Mouse (Mus musculus) kidney, embryonic 15.5 days (tissue): ENCODE measurements around the gene Hibch. TPM values are rescaled to one million over a fixed set of nuclear protein-coding genes. Genes with fewer than 3 reads are reported as not detected.
"Not testable (repeated sequence)": the region's sequence is repeated elsewhere in the genome, so short reads cannot be mapped to it uniquely, and the experiment has no call there.

Experiments used
- ATAC-seq: fragments of 200-750 bp; cut with Nextera tagmentation; replicated peaks from 2 replicates; pipeline ENCODE4 v1.8.0; 2017; ENCODE audit warnings: moderate TSS enrichment; ENCODE audit not compliant: low FRiP score
- H3K27ac ChIP-seq: fragments of 300-500 bp; sonication (generic); 2 replicates; pipeline ENCODE4 v1.5.1; 2015; ENCODE audit warnings: mild to moderate bottlenecking, inconsistent platforms
- H3K27me3 ChIP-seq: fragments of 300-500 bp; sonication (generic); 2 replicates; pipeline ENCODE4 v1.6.1; 2015; ENCODE audit warnings: inconsistent platforms
- H3K36me3 ChIP-seq: fragments of 300-500 bp; sonication (generic); 2 replicates; pipeline ENCODE4 v1.6.1; 2015; ENCODE audit warnings: inconsistent platforms
- H3K4me1 ChIP-seq: fragments of 300-500 bp; sonication (generic); 2 replicates; pipeline ENCODE4 v1.6.1; 2015; ENCODE audit warnings: inconsistent platforms
- H3K4me2 ChIP-seq: fragments of 300-500 bp; sonication (generic); 2 replicates; pipeline ENCODE4 v1.6.1; 2015; ENCODE audit warnings: moderate library complexity, mild to moderate bottlenecking, inconsistent platforms
- H3K4me3 ChIP-seq: fragments of 300-500 bp; sonication (generic); replicated peaks from 2 replicates; pipeline ENCODE4 v1.5.1; 2015; ENCODE audit warnings: mild to moderate bottlenecking, inconsistent platforms
- H3K9ac ChIP-seq: fragments of 300-500 bp; sonication (generic); 2 replicates; pipeline ENCODE4 v1.6.1; 2015; ENCODE audit warnings: mild to moderate bottlenecking, inconsistent platforms
- H3K9me3 ChIP-seq: fragments of 300-500 bp; sonication (generic); replicated peaks from 2 replicates; pipeline ENCODE4 v1.6.1; 2016; ENCODE audit warnings: inconsistent platforms
- WGBS: fragments of 180-500 bp; shearing (Covaris S2); methylation state at CpG from one replicate; pipeline ENCODE4 v1.1.7; 2015; ENCODE audit warnings: mixed read lengths; 5-methylcytosine and 5-hydroxymethylcytosine counted together
- polyA plus RNA-seq: library from polyadenylated mRNA; unstranded; fragments of >200 nt; fragmentation: Nextera tagmentation; extraction: Ambion mirVana; gene quantifications from 2 replicates; pipeline ENCODE4 v1.2.1, GENCODE M21; 2015

Hibch gene
- polyA plus RNA-seq, 1 experiment from 2014 or later: 22.2 TPM

DNA sequence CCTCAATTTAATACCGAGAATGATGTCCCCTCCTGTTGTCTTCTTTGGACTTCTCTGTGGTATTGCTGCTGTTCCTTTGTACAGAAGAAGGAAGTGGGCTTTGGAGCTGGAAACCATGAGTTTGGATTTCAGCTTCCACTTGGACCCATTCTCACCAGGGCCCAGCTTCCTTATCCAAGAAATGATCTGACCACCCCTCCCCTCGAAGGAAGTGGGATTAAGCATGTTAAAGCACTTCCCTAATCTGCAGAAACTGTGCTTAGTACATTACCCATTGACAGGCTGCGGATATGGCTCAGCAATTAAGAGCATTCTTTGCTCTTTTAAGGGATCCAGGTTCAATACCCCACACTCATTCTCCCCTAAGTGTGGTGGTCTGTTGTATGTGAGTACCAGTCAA, 65.1 kb downstream of the Hibch start:
- WGBS: 88% methylated on average over 3 of the region's 3 CpGs
- no peak for ATAC-seq

DNA sequence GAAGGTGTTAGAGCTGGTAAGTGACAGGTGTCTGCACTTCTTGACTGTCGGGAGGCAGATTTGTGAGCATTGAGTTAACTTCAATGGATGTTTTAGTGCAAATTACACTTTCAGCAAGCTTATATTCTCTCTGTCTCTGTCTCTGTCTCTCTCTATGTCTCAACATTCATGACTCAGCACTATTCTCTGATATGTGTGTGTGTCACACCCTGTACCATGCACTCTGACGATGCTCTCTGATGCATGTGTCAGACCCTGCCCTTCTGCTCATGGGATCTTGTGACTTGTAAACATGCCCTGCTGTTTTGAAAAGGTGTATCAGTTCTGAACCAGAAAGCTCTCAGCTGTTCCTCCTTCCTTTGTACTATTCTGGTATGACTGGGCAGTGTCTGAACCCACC, 71.9 kb downstream of the Hibch start:
- Histone ChIP-seq H3K4me2 (no peak overlapping the region), H3K27me3 (no peaks in the 10 kb centered on the region), H3K4me1 (no peaks in the 10 kb centered on the region), H3K27ac (no peak overlapping the region), H3K9ac (no peak overlapping the region), H3K9me3 (no peaks in the 10 kb centered on the region), H3K36me3 (no peaks in the 10 kb centered on the region), H3K4me3 (no peak overlapping the region)
- WGBS: 82% methylated on average over 2 of the region's 2 CpGs
- no peak for ATAC-seq

More for the DNA sequence above, 65.1 kb downstream of the Hibch start:
- H3K4me1 ChIP-seq: no peaks in the 10 kb centered on the region
- H3K27me3 ChIP-seq: no peaks in the 10 kb centered on the region
- H3K9ac ChIP-seq: no peak overlapping the region
- no peaks in the 10 kb centered on the region for H3K9me3 ChIP-seq
- H3K36me3 ChIP-seq: no peaks in the 10 kb centered on the region
- H3K4me3 ChIP-seq: no peak overlapping the region
- no peak overlapping the region for H3K4me2 ChIP-seq
- H3K27ac ChIP-seq: no peak overlapping the region

DNA sequence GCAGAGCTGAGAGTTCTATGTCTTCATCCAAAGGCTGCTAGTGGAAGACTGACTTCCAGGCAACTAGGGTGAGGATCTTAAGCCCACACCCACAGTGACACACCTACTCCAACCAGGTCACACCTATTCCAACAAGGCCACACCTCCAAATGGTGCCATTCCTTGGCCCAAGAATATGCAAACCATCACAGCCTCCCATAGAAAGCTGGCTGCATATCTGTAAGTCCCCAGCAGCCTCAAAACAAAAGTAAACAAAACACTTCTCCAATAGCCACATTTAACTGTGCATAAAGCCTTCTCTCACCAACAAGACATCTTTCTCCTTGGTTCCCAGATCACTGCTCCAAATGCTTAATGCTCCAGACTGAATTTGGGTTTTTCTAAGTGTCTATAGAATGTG, 74.2 kb downstream of the Hibch start:
- not testable (repeated sequence) for H3K27me3 ChIP-seq, H3K9ac ChIP-seq, H3K27ac ChIP-seq, H3K9me3 ChIP-seq, H3K4me2 ChIP-seq, H3K4me1 ChIP-seq, H3K4me3 ChIP-seq, H3K36me3 ChIP-seq, ATAC-seq

DNA sequence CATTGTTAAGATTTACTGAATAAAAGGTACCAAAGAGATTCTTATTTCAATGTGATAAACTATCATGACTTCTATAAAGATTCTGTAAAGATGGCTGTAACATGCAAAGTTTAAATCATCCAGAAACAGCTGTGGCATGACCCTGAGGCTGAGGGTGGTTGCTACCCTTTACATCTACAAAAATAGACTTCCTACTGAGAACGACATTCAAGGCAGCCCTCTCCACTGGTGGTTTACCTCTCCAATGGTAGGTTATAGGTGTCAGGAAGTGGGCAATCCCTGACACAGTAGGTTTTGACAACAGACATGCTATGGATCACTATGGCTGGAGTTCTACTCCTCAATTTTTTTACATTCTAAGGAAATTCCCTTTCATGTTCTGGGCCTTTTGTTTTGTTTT, 79.8 kb downstream of the Hibch start:
- H3K9ac ChIP-seq, H3K36me3 ChIP-seq, H3K4me3 ChIP-seq, H3K27me3 ChIP-seq, ATAC-seq, H3K9me3 ChIP-seq, H3K4me2 ChIP-seq, H3K27ac ChIP-seq, H3K4me1 ChIP-seq: not testable (repeated sequence)
- WGBS: 63% methylated on average over 1 of the region's 1 CpGs

DNA sequence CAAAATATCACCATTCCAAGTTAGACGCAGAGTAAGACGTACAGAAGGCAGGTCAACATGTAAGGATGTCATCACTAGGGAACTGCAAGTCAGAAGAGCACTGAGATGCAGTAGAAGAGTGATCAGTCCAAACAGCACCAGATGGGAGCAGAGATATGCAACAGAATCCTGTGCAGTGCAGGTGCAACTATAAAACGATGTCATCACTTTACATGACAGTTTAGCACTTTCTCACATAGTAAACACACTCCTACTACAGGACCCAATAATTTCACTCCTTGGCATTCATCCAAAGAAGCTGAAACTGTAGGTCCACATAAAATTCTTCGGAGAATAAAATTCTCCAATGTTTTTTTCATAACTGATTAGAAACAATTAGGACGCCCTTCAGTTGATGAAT, 89.8 kb downstream of the Hibch start:
- 70% methylated on average over 5 of the region's 5 CpGs for WGBS
- H3K4me3 ChIP-seq: no peak overlapping the region

DNA sequence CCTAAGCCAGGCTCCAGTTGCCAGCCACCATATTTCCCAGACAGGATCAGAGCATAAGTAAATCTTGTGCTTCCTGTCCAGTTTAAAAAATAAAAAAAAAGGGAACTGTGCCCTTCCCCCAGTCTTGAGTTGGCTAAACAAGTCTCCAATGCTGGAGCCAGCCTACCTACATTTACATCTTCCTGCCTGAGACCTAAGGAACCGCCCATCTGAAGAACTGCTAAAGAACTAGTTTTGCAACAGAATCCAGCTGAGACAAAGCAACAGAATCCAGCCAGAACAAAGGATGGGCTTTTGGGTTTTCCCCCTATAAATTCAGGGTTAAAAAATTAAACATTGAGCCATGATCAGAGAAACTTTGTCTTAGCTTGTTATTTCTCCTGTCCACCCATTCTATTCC, 94.3 kb downstream of the Hibch start:
- no peaks in the 10 kb centered on the region for H3K27me3 ChIP-seq
- no peaks in the 10 kb centered on the region for H3K36me3 ChIP-seq
- ATAC-seq: no peak
- no peaks in the 10 kb centered on the region for H3K4me1 ChIP-seq
- peaks cover 8% of the 10 kb centered on the region for H3K9me3 ChIP-seq
- WGBS: 98% methylated on average over 1 of the region's 1 CpGs
- no peak overlapping the region for H3K27ac ChIP-seq
- H3K4me2 ChIP-seq: no peak overlapping the region
- no peak overlapping the region for H3K4me3 ChIP-seq
- no peak overlapping the region for H3K9ac ChIP-seq

More for the DNA sequence above, 89.8 kb downstream of the Hibch start:
- no peaks in the 10 kb centered on the region for H3K4me1 ChIP-seq
- no peaks in the 10 kb centered on the region for H3K36me3 ChIP-seq
- no peak for ATAC-seq
- no peak overlapping the region for H3K9ac ChIP-seq
- H3K4me2 ChIP-seq: no peak overlapping the region
- H3K27me3 ChIP-seq: no peaks in the 10 kb centered on the region
- H3K27ac ChIP-seq: no peak overlapping the region
- H3K9me3 ChIP-seq: peaks cover 8% of the 10 kb centered on the region

DNA sequence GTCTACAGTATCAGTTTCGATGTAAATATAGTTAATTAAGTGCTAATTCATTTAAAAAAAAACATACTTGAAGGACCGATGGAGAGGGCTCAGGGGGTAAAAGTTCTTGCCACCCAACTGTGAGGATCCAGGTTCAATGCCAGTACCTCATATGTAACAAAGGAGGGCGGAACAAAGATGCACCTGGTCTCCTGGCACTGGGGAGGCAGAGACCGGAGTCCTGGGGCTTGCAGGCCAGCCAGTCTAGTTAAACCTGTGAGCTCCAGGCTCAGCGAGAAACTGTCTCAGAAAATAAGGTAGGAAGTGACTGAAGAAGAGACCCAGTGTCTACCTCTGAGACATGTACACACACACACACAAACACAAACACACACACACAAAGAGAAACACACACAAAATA, 103.2 kb downstream of the Hibch start:
- no peak for ATAC-seq
- H3K4me3 ChIP-seq: no peak overlapping the region
- WGBS: 80% methylated on average over 5 of the region's 5 CpGs
- no peak overlapping the region for H3K9ac ChIP-seq
- peaks cover 11% of the 10 kb centered on the region for H3K4me1 ChIP-seq
- 0 out of 2 replicates have a peak, but pooled peaks cover 3% of the 10 kb centered on the region for H3K27me3 ChIP-seq
- no peak overlapping the region for H3K27ac ChIP-seq
- no peak overlapping the region for H3K4me2 ChIP-seq
- no peaks in the 10 kb centered on the region for H3K9me3 ChIP-seq
- no peaks in the 10 kb centered on the region for H3K36me3 ChIP-seq

DNA sequence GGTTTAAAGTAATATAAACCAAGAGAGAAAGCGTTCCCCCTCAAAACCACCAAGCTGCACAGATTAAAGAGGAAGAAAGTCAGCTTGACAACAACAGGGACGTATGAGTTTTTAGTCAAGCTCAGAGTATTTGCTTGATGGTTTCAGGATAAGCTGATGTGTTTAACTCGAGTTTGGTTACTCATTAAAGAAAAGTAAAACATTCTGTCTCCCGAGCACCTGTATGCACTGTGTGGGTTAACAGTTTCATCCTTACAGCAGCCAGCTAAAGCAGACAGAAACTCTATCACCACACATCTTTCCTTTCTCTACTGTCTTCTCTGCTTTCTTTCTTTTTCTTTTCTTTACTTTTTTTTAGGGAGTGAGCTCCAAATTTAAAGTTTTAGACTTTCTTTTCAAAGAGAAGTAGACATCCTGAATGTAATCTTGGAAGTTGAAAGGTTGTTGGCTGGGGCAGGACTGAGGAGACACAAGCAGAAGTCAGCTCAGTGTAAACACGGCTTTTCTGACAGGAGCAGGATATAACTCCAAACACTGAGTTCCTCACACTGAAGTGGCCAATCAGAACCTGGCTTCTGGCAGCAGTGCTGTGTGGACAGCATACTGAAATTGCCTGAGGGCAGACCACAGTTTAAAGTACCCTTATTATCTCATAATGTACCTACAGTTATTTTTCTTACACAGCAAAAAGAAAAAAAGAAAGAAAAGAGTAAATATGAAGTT, 106.6 kb downstream of the Hibch start:
- Histone ChIP-seq H3K9me3 (no peaks in the 10 kb centered on the region), H3K9ac (no peak overlapping the region), H3K27me3 (0 out of 2 replicates have a peak, but pooled peaks cover 8% of the 10 kb centered on the region), H3K27ac (peak overlapping the region; percentile 33; the same call in 1 of the 2 replicates), H3K4me2 (peak overlapping the region; percentile 26; the same call in 1 of the 2 replicates), H3K4me3 (no peak overlapping the region), H3K4me1 (peaks cover 22% of the 10 kb centered on the region), H3K36me3 (no peaks in the 10 kb centered on the region)
- WGBS: 45% methylated on average over 5 of the region's 5 CpGs
- ATAC-seq: no peak

DNA sequence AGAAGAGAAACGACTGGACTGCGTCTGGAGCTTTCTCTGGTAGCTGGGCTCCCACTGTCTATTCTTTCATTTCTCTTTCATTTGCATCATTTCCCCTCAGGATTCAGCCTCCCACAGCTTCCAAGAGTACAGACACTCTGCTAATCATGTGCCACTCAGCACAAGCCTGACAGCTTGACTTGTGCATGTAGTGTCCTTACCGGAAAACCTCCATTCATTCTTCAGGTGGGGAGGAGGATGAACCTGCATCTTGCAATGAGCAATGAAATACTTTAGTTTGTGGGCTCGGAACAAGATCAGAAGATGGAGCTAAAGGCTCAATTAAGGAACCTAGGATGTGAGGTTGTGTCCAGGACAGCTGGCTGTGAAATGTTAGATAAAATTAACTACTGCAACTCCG, 107.4 kb downstream of the Hibch start:
- no peaks in the 10 kb centered on the region for H3K36me3 ChIP-seq
- peak; percentile 10; the same call in 1 of the 2 replicates for ATAC-seq
- 4% methylated on average over 5 of the region's 5 CpGs for WGBS
- 0 out of 2 replicates have a peak, but pooled peaks cover 8% of the 10 kb centered on the region for H3K27me3 ChIP-seq
- H3K4me2 ChIP-seq: peak overlapping the region; percentile 88
- H3K4me3 ChIP-seq: peak overlapping the region; percentile 50
- no peak overlapping the region for H3K27ac ChIP-seq
- H3K9ac ChIP-seq: peak overlapping the region; percentile 29; the same call in 1 of the 2 replicates
- no peaks in the 10 kb centered on the region for H3K9me3 ChIP-seq
- H3K4me1 ChIP-seq: peaks cover 22% of the 10 kb centered on the region

DNA sequence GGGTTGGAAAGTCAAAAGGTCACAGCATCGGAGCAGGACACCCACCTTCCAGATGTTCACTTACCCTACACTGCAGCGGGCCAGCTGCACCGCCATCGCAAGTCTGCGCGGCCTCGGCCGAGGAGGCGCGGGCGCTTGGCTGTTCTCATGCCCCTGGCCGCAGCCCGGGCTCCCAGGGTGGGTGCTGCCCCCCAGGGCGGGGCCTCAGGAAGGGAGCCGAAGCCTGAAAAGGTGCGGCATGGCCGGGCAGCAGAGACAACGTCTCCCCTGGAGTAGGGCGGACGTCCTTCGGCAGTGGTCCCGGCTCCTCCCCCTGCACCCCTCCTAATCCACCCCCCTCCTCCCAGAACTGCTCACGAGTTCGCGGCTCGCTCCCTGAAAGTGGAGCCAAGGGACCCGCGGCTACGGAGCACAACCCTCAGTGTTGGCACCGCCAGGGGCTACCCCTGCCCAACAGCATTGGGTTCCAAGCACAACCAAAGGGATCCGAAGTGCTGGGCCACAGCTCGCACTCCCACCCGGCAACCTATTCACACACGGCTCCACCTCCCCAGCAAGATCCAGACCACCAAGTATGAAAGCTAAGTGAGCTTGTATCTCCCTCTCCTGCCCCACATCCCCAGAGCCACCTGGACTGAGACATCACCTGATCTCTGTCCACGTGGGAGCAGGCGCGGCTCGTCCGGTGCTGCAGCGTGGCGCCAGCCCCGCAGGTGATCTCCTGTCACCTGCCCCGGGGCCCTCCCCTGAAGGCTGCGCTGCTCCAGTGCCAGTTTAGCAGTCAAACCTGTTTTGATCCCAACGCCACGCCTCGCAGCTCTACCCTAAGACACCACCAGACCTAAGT, 108.0 kb downstream of the Hibch start:
- peak; percentile 80 for ATAC-seq
- Histone ChIP-seq H3K4me2 (peak overlapping the region; percentile 88), H3K4me1 (peaks cover 22% of the 10 kb centered on the region), H3K9me3 (no peaks in the 10 kb centered on the region), H3K27me3 (0 out of 2 replicates have a peak, but pooled peaks cover 8% of the 10 kb centered on the region), H3K9ac (peak overlapping the region; percentile 29), H3K36me3 (no peaks in the 10 kb centered on the region), H3K27ac (no peak overlapping the region), H3K4me3 (peak overlapping the region; percentile 50)
- 1% methylated on average over 47 of the region's 47 CpGs for WGBS

DNA sequence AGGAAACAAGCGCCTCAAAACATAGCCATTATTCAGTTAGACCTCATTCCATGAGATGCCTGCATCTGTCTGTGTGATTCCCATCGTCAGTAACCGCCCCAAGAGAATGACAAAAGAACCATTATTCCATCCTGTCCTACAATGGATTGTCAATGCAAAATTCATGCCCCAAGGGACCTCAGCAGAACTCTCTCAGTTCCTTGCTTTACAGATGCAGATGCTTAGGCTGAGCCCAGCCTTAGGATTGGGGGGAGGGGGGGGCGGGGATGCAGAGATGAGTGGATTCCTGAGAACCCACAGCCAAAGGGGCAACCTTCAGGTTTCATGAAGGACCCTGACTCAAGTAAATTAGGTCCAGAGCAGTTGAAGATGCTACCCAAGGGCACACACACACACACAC, 108.8 kb downstream of the Hibch start:
- H3K9me3 ChIP-seq: no peaks in the 10 kb centered on the region
- H3K4me2 ChIP-seq: peak overlapping the region; percentile 88
- H3K36me3 ChIP-seq: no peaks in the 10 kb centered on the region
- H3K4me1 ChIP-seq: peaks cover 22% of the 10 kb centered on the region
- no peak for ATAC-seq
- H3K9ac ChIP-seq: no peak overlapping the region
- 0 out of 2 replicates have a peak, but pooled peaks cover 8% of the 10 kb centered on the region for H3K27me3 ChIP-seq
- peak overlapping the region; percentile 50 for H3K4me3 ChIP-seq
- WGBS: 27% methylated on average over 4 of the region's 4 CpGs
- no peak overlapping the region for H3K27ac ChIP-seq

DNA sequence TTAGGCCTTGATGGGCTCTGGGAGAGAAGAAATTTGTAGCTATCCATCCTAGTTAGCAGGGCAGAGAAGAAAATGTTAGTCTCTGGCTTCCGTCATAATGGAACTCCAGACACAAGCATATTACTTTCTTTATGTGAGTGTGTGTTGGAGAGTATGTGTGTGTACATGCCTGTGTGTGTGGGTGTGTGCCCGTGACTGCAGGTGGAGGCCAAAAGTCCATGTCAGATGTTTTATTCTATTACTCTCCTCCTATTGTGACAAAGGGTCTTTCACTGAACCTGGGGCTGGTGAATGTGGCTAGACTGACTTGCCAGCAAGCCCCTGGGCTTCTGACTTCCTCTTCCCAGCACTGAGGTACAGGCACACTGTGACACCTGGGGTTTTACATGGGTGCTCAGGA, 109.7 kb downstream of the Hibch start:
- H3K36me3 ChIP-seq: no peaks in the 10 kb centered on the region

More for the DNA sequence above, 109.7 kb downstream of the Hibch start:
- no peak overlapping the region for H3K4me3 ChIP-seq
- 0 out of 2 replicates have a peak, but pooled peaks cover 8% of the 10 kb centered on the region for H3K27me3 ChIP-seq
- no peak overlapping the region for H3K9ac ChIP-seq
- ATAC-seq: no peak
- no peak overlapping the region for H3K27ac ChIP-seq
- H3K4me2 ChIP-seq: no peak overlapping the region
- WGBS: 86% methylated on average over 2 of the region's 2 CpGs
- peaks cover 22% of the 10 kb centered on the region for H3K4me1 ChIP-seq
- no peaks in the 10 kb centered on the region for H3K9me3 ChIP-seq
